Mouse (Mus musculus) hindbrain, postnatal 0 days (tissue): ENCODE measurements around the gene Yars2. TPM values are rescaled to one million over a fixed set of nuclear protein-coding genes. Genes with fewer than 3 reads are reported as not detected.
"Not testable (repeated sequence)": the region's sequence is repeated elsewhere in the genome, so short reads cannot be mapped to it uniquely, and the experiment has no call there.

ENCODE experiments used
- ATAC-seq: fragments of 200-750 bp; cut with Nextera tagmentation; 2 replicates; pipeline ENCODE4 v1.8.0; 2017; ENCODE audit warnings: mild to moderate bottlenecking, moderate TSS enrichment, moderate library complexity
- DNase-seq: peaks from one replicate; pipeline ENCODE4 v3.0.0-alpha.2; 2015; ENCODE audit warnings: low spot score
- H3K27ac ChIP-seq: fragments of 300-500 bp; sonication (generic); 2 replicates; pipeline ENCODE4 v1.5.1; 2014; ENCODE audit warnings: mild to moderate bottlenecking
- H3K27me3 ChIP-seq: fragments of 300-500 bp; sonication (generic); 2 replicates; pipeline ENCODE4 v1.6.1; 2014; ENCODE audit warnings: low read length, mixed read lengths; ENCODE audit not compliant: insufficient read depth
- H3K36me3 ChIP-seq: fragments of 300-500 bp; sonication (generic); 2 replicates; pipeline ENCODE4 v1.6.1; 2014; ENCODE audit warnings: low read length, mixed read lengths; ENCODE audit not compliant: insufficient read depth
- H3K4me1 ChIP-seq: fragments of 300-500 bp; sonication (generic); 2 replicates; pipeline ENCODE4 v1.6.1; 2014; ENCODE audit warnings: antibody characterized with exemption, low read length, mixed read lengths; ENCODE audit not compliant: insufficient read depth
- H3K4me2 ChIP-seq: fragments of 300-500 bp; sonication (generic); 2 replicates; pipeline ENCODE4 v1.6.1; 2014; ENCODE audit warnings: low read depth, mild to moderate bottlenecking, low read length, moderate library complexity, mixed read lengths
- H3K4me3 ChIP-seq: fragments of 300-500 bp; sonication (generic); 2 replicates; pipeline ENCODE4 v1.5.1; 2014; ENCODE audit warnings: low read length
- H3K9ac ChIP-seq: fragments of 300-500 bp; sonication (generic); replicated peaks from 2 replicates; pipeline ENCODE4 v1.6.1; 2014; ENCODE audit warnings: mild to moderate bottlenecking, low read length, moderate library complexity, mixed read lengths
- H3K9me3 ChIP-seq: fragments of 300-500 bp; sonication (generic); 2 replicates; pipeline ENCODE4 v1.6.1; 2016; ENCODE audit warnings: low read length, mixed read lengths
- CTCF ChIP-seq: IDR thresholded peaks from 2 replicates; pipeline ENCODE4 v1.5.1; 2016; ENCODE audit warnings: antibody characterized with exemption, control low read depth, low read depth
- WGBS: fragments of 180-500 bp; shearing (Covaris S2); extraction: QIAGEN DNeasy Blood & Tissue Kit; methylation state at CpG from one replicate; pipeline ENCODE4 v1.1.7; 2014; 5-methylcytosine and 5-hydroxymethylcytosine counted together
- polyA plus RNA-seq: library from polyadenylated mRNA; unstranded; fragments of >200 nt; fragmentation: Nextera tagmentation; extraction: Ambion mirVana; gene quantifications from 2 replicates; pipeline ENCODE4 v1.2.1, GENCODE M21; 2015
- total RNA-seq: library from RNA; depleted of rRNA; stranded (reverse); fragments of >200 nt; gene quantifications from 2 replicates; pipeline ENCODE4 v1.2.3, GENCODE M21; 2014; rRNA removed

Yars2 gene
- total and polyA plus RNA-seq, 2 experiments from 2014 or later, result 26.4 to 40.6 TPM

GRCm38 (mm10) chr16:16325775-16326336 is 23.1 kb downstream of the Yars2 start:
- no peaks in the 10 kb centered on the region for H3K4me1 ChIP-seq
- no peak overlapping the region for H3K27ac ChIP-seq
- H3K36me3 ChIP-seq, result peaks cover 28% of the 10 kb centered on the region
- no peaks in the 10 kb centered on the region for H3K9me3 ChIP-seq
- H3K4me3 ChIP-seq, result no peak overlapping the region
- TF ChIP-seq CTCF, result no peak
- H3K9ac ChIP-seq, result no peak overlapping the region
- DNase-seq, result no peak
- no peaks in the 10 kb centered on the region for H3K27me3 ChIP-seq
- no peak for ATAC-seq
- WGBS, result 83% methylated on average over 5 of the region's 5 CpGs
- H3K4me2 ChIP-seq, result no peak overlapping the region

- no peak for TF ChIP-seq CTCF
- H3K27ac ChIP-seq, result no peak overlapping the region
- no peaks in the 10 kb centered on the region for H3K4me1 ChIP-seq
- H3K27me3 ChIP-seq, result no peaks in the 10 kb centered on the region
- no peaks in the 10 kb centered on the region for H3K9me3 ChIP-seq
- WGBS, result 86% methylated on average over 5 of the region's 5 CpGs
- no peak overlapping the region for H3K4me2 ChIP-seq
- DNase-seq (no peak), ATAC-seq (no peak)
- no peak overlapping the region for H3K4me3 ChIP-seq
- H3K36me3 ChIP-seq, result peaks cover 3% of the 10 kb centered on the region; the same call in 1 of the 2 replicates
- no peak overlapping the region for H3K9ac ChIP-seq
Observed at GRCm38 (mm10) chr16:16346420-16346819, 43.7 kb downstream of the Yars2 start.

DNA sequence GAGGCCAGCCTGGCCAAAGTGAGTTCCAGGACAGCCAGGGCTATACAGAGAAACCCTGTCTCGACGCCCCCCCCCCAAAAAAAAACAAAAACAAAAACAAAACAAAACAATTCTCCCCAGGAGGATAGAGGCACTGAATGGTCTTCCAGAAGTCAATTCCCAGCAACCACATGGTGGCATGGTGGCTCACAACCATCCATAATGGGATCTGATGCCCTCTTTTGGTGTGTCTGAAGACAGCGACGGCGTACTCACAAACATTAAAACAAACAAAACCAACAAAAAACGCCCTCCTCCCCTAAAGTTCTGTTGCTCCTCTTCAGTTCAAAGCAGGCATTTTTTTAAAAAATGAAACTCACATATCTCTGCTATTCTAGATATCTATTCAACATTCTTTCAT is 55.1 kb downstream of the Yars2 start:
- H3K4me2 ChIP-seq, result peak overlapping the region; percentile 61
- peak; percentile 65 for TF ChIP-seq CTCF
- H3K27ac ChIP-seq, result peak overlapping the region; percentile 93
- no peaks in the 10 kb centered on the region for H3K27me3 ChIP-seq
- H3K36me3 ChIP-seq, result no peaks in the 10 kb centered on the region
- WGBS, result 8% methylated on average over 6 of the region's 6 CpGs
- H3K9ac ChIP-seq, result peak overlapping the region; percentile 84
- ATAC-seq, result no peak
- peak; percentile 18 for DNase-seq
- H3K4me1 ChIP-seq, result peaks cover 10% of the 10 kb centered on the region; the same call in 1 of the 2 replicates
- peak overlapping the region; percentile 97 for H3K4me3 ChIP-seq
- 0 out of 2 replicates have a peak, but pooled peaks cover under 1% of the 10 kb centered on the region for H3K9me3 ChIP-seq

GRCm38 (mm10) chr16:16358481-16359100 is 55.8 kb downstream of the Yars2 start, which contains the start of gene Dnm1l:
Dnm1l (minus strand) TSS chr16:16358959.
- Histone ChIP-seq H3K27ac (peak within 1 kb of the TSS; percentile 93), H3K9ac (peak within 1 kb of the TSS; percentile 84), H3K4me2 (peak within 1 kb of the TSS; percentile 61), H3K4me3 (peak within 1 kb of the TSS; percentile 97), H3K9me3 (no peaks in the 10 kb centered on the region), H3K36me3 (no peaks in the 10 kb centered on the region), H3K4me1 (peaks cover 10% of the 10 kb centered on the region; the same call in 1 of the 2 replicates), H3K27me3 (no peaks in the 10 kb centered on the region)
- TF ChIP-seq CTCF, result peak; percentile 26; the same call in 1 of the 2 replicates
- DNase-seq, result peak; percentile 96
- under 1% methylated on average over 55 of the region's 55 CpGs for WGBS
- peak; percentile 100 for ATAC-seq

- Histone ChIP-seq H3K9ac (peak overlapping the region; percentile 84), H3K4me2 (peak overlapping the region; percentile 61), H3K4me3 (peak overlapping the region; percentile 97), H3K27ac (peak overlapping the region; percentile 93; the same call in 1 of the 2 replicates)
- H3K27me3 ChIP-seq, H3K36me3 ChIP-seq, ATAC-seq, H3K9me3 ChIP-seq, DNase-seq, H3K4me1 ChIP-seq: not testable (repeated sequence)
- 53% methylated on average over 9 of the region's 9 CpGs for WGBS
Observed at GRCm38 (mm10) chr16:16359101-16359482, 56.3 kb downstream of the Yars2 start.

Other genes with a start within 250 kb of the Yars2 start
- gene Pkp2, start 89.6 kb upstream of the Yars2 start, total RNA-seq, result 1.8 and 1.9 TPM in 2 replicates
- 1.4 and 1.7 TPM in 2 replicates for gene Pkp2, start 89.6 kb upstream of the Yars2 start, polyA plus RNA-seq
- gene Dnm1l, start 56.0 kb downstream of the Yars2 start, total RNA-seq, result 70.6 and 79.7 TPM in 2 replicates
- 109 and 113 TPM in 2 replicates for gene Dnm1l, start 56.0 kb downstream of the Yars2 start, polyA plus RNA-seq